Mouse (Mus musculus): ENCODE data around the gene Ptpn7.

Gene Ptpn7

GRCm38 (mm10) chr1:135158633-135159032 is 26.1 kb downstream of the Ptpn7 start:
- peak in 1 of 2 experiments; percentile 55 for DNase-seq (ENCODE audit: low spot score in 2 of 2)

- DNase-seq (ENCODE audit: low spot score in 2 of 2): peak in 1 of 2 experiments; percentile 45
Measured at GRCm38 (mm10) chr1:135159074-135159473, 26.6 kb downstream of the Ptpn7 start.

GRCm38 (mm10) chr1:135159556-135160123 is 27.1 kb downstream of the Ptpn7 start:
- no peak for DNase-seq (ENCODE audit: low spot score in 2 of 2)

GRCm38 (mm10) chr1:135160411-135161050 is 28.0 kb downstream of the Ptpn7 start:
- no peak for DNase-seq (ENCODE audit: low spot score in 2 of 2)

- DNase-seq (ENCODE audit: low spot score in 2 of 2): peak in 1 of 2 experiments; percentile 62
Measured at GRCm38 (mm10) chr1:135162720-135163119, 30.2 kb downstream of the Ptpn7 start.

- peak in 1 of 2 experiments; percentile 47 for DNase-seq (ENCODE audit: low spot score in 2 of 2)
Measured at GRCm38 (mm10) chr1:135167435-135167834, 34.9 kb downstream of the Ptpn7 start, which contains the start of gene Gpr37l1. Gene Gpr37l1, minus strand, starts transcription at chr1:135167681.

- no peak for DNase-seq (ENCODE audit: low spot score in 2 of 2)
Measured at GRCm38 (mm10) chr1:135168453-135169200, 36.1 kb downstream of the Ptpn7 start.

- DNase-seq (ENCODE audit: low spot score in 2 of 2): no peak
Measured at GRCm38 (mm10) chr1:135169556-135170224, 37.2 kb downstream of the Ptpn7 start.

GRCm38 (mm10) chr1:135170299-135170698 is 37.8 kb downstream of the Ptpn7 start:
- DNase-seq (ENCODE audit: low spot score in 2 of 2): no peak

GRCm38 (mm10) chr1:135171202-135171601 is 38.7 kb downstream of the Ptpn7 start:
- no peak for DNase-seq (ENCODE audit: low spot score in 2 of 2)

- DNase-seq (ENCODE audit: low spot score in 2 of 2): peak; percentile 53 to 54
Measured at GRCm38 (mm10) chr1:135171984-135172383, 39.5 kb downstream of the Ptpn7 start.

GRCm38 (mm10) chr1:135173311-135173710 is 40.8 kb downstream of the Ptpn7 start:
- DNase-seq (ENCODE audit: low spot score in 2 of 2): no peak

- DNase-seq (ENCODE audit: low spot score in 2 of 2): no peak
Measured at GRCm38 (mm10) chr1:135175176-135175575, 42.7 kb downstream of the Ptpn7 start.

- no peak for DNase-seq (ENCODE audit: low spot score in 2 of 2)
Measured at GRCm38 (mm10) chr1:135177724-135178123, 45.2 kb downstream of the Ptpn7 start.

- DNase-seq (ENCODE audit: low spot score in 2 of 2): no peak
Measured at GRCm38 (mm10) chr1:135178863-135179262, 46.4 kb downstream of the Ptpn7 start.

- DNase-seq (ENCODE audit: low spot score in 2 of 2): no peak
Measured at GRCm38 (mm10) chr1:135180830-135181229, 48.3 kb downstream of the Ptpn7 start.

GRCm38 (mm10) chr1:135181275-135181674 is 48.8 kb downstream of the Ptpn7 start:
- DNase-seq (ENCODE audit: low spot score in 2 of 2): no peak

GRCm38 (mm10) chr1:135181880-135182623 is 49.6 kb downstream of the Ptpn7 start:
- no peak for DNase-seq (ENCODE audit: low spot score in 2 of 2)

- DNase-seq (ENCODE audit: low spot score in 2 of 2): no peak
Measured at GRCm38 (mm10) chr1:135182975-135183374, 50.5 kb downstream of the Ptpn7 start.

GRCm38 (mm10) chr1:135183448-135183847 is 50.9 kb downstream of the Ptpn7 start:
- no peak for DNase-seq (ENCODE audit: low spot score in 2 of 2)

- DNase-seq (ENCODE audit: low spot score in 2 of 2): no peak
Measured at GRCm38 (mm10) chr1:135183941-135184570, 51.6 kb downstream of the Ptpn7 start.

Data from right cerebral cortex, postnatal 36 days (tissue).